In the genomic region with DNA sequence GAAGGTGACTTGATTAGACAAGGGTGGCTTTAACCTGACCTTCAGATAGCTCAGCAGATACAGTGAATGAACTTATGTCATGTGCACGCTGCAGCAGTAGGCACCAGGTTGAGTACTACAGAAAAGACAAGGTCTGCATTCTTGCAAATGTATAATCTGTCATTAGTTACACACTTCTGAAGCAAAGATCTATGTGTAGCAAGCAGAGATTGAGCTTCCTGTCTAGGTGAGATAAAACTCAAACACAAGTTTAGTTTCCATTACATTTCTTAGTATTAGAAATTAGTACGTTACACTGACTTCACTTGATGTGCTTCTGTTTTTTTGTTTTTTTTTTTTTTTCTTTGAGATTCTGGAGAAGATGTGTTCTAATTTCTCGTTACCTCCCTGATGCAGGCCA, we compare ENCODE assay signal across 18 mouse cellular contexts. TPM values are rescaled to one million over a fixed set of nuclear protein-coding genes. Genes with fewer than 3 reads are reported as not detected.
DNase-seq lines count a peak whose midpoint lies in the region; ATAC-seq and TF ChIP-seq lines count a peak whose summit lies in the region.
"Had no signal": no experiment of that assay in that cellular context is flagged by ENCODE, and none has a peak within 500 bp of the region (broad histone marks: within the 10 kb centered on the region; RNA-seq: fewer than 3 reads in every experiment).

No protein-coding gene starts in this region.

- H3K4me1 ChIP-seq in heart, embryonic 12.5 days (replicated peaks): peaks cover 75% of the 10 kb centered on the region
- peaks cover 15% of the 10 kb centered on the region for H3K4me1 ChIP-seq in lung, embryonic 14.5 days (ENCODE audit: insufficient read depth)
- H3K4me1 ChIP-seq in heart, embryonic 16.5 days (ENCODE audit: control insufficient read depth, insufficient read depth, low read length): peaks cover 67% of the 10 kb centered on the region

- H3K9me3 ChIP-seq in heart, embryonic 12.5 days (replicated peaks): no peaks in the 10 kb centered on the region
- no peaks in the 10 kb centered on the region for H3K9me3 ChIP-seq in lung, embryonic 14.5 days (ENCODE audit: low read depth, low read length)
- H3K9me3 ChIP-seq in heart, embryonic 16.5 days (replicated peaks; ENCODE audit: control insufficient read depth, low read length): peaks cover 2% of the 10 kb centered on the region; the same call in 1 of the 2 replicates
- H3K9me3 ChIP-seq: embryonic facial prominence, embryonic 15.5 days; forebrain, embryonic 12.5 days; hindbrain, embryonic 12.5 days; limb, embryonic 12.5 days; liver, embryonic 13.5 days had no signal

- peak overlapping the region; percentile 44 for H3K4me2 ChIP-seq in heart, embryonic 12.5 days
- peak overlapping the region; percentile 31; the same call in 1 of the 2 replicates for H3K4me2 ChIP-seq in lung, embryonic 14.5 days
- peak overlapping the region; percentile 56 for H3K4me2 ChIP-seq in heart, embryonic 16.5 days (ENCODE audit: low read depth, low read length)
- H3K4me2 ChIP-seq: embryonic facial prominence, embryonic 15.5 days; forebrain, embryonic 12.5 days; hindbrain, embryonic 12.5 days; limb, embryonic 12.5 days; liver, embryonic 13.5 days; midbrain, embryonic 13.5 days had no signal

- H3K36me3 ChIP-seq in heart, embryonic 12.5 days: no peaks in the 10 kb centered on the region
- no peaks in the 10 kb centered on the region for H3K36me3 ChIP-seq in lung, embryonic 14.5 days (ENCODE audit: insufficient read depth)
- no peaks in the 10 kb centered on the region for H3K36me3 ChIP-seq in heart, embryonic 16.5 days (ENCODE audit: control insufficient read depth, insufficient read depth)
- H3K36me3 ChIP-seq: embryonic facial prominence, embryonic 15.5 days; forebrain, embryonic 12.5 days; hindbrain, embryonic 12.5 days; limb, embryonic 12.5 days; liver, embryonic 13.5 days; midbrain, embryonic 13.5 days had no signal

- peak overlapping the region; percentile 87 for H3K27ac ChIP-seq in heart, embryonic 12.5 days (ENCODE audit: poor library complexity, severe bottlenecking)
- H3K27ac ChIP-seq in lung, embryonic 14.5 days (ENCODE audit: low read depth): peak overlapping the region; percentile 10; the same call in 1 of the 2 replicates
- peak overlapping the region; percentile 89 for H3K27ac ChIP-seq in heart, embryonic 16.5 days (ENCODE audit: low read length)
- H3K27ac ChIP-seq: embryonic facial prominence, embryonic 15.5 days; forebrain, embryonic 12.5 days; hindbrain, embryonic 12.5 days; limb, embryonic 12.5 days; liver, embryonic 13.5 days; midbrain, embryonic 13.5 days had no signal

- H3K27me3 ChIP-seq in heart, embryonic 12.5 days (replicated peaks): no peaks in the 10 kb centered on the region
- no peaks in the 10 kb centered on the region for H3K27me3 ChIP-seq in lung, embryonic 14.5 days (ENCODE audit: insufficient read depth, low read length)
- H3K27me3 ChIP-seq in heart, embryonic 16.5 days (ENCODE audit: control insufficient read depth, insufficient read depth, low read length): no peaks in the 10 kb centered on the region
- H3K27me3 ChIP-seq: embryonic facial prominence, embryonic 15.5 days; forebrain, embryonic 12.5 days; hindbrain, embryonic 12.5 days; limb, embryonic 12.5 days; liver, embryonic 13.5 days; midbrain, embryonic 13.5 days had no signal

- no peak for ATAC-seq in heart, embryonic 12.5 days (ENCODE audit: insufficient number of reproducible peaks, low FRiP score)
- ATAC-seq in lung, embryonic 14.5 days (ENCODE audit: insufficient read depth): no peak
- ATAC-seq in CD4-positive, CD25-positive, alpha-beta regulatory T cell, adult 4 months: peak; percentile 68
- no peak for ATAC-seq in heart, embryonic 16.5 days (replicated peaks; ENCODE audit: extremely low read depth, insufficient read depth, low FRiP score)
- no peak for ATAC-seq in erythroid progenitor cell, adult 5-6 weeks (replicated peaks; ENCODE audit: low FRiP score, poor library complexity, severe bottlenecking)
- ATAC-seq: midbrain, embryonic 13.5 days had no signal

- TF ChIP-seq CTCF in lung, embryonic 14.5 days (IDR thresholded peaks at IDR 0.05; ENCODE audit: low read depth): no peak

- 19% methylated on average over 3 of the region's 3 CpGs for WGBS in heart, embryonic 12.5 days
- WGBS in lung, embryonic 14.5 days: 53% methylated on average over 3 of the region's 3 CpGs
- WGBS in heart, embryonic 16.5 days: 29% methylated on average over 3 of the region's 3 CpGs

- intact Hi-C loops in heart, postnatal 14 days (cut with DNase I): no loop called here

- H3K9ac ChIP-seq in heart, embryonic 12.5 days: no peak overlapping the region
- no peak overlapping the region for H3K9ac ChIP-seq in lung, embryonic 14.5 days
- peak overlapping the region; percentile 43; the same call in 1 of the 2 replicates for H3K9ac ChIP-seq in heart, embryonic 16.5 days (ENCODE audit: low read length)
- H3K9ac ChIP-seq: embryonic facial prominence, embryonic 15.5 days; forebrain, embryonic 12.5 days; hindbrain, embryonic 12.5 days; limb, embryonic 12.5 days; liver, embryonic 13.5 days; midbrain, embryonic 13.5 days had no signal

- H3K4me3 ChIP-seq in heart, embryonic 12.5 days: no peak overlapping the region
- H3K4me3 ChIP-seq in lung, embryonic 14.5 days (ENCODE audit: low read depth, low read length): no peak overlapping the region
- H3K4me3 ChIP-seq in heart, embryonic 16.5 days (ENCODE audit: low read length): no peak overlapping the region
- H3K4me3 ChIP-seq: embryonic facial prominence, embryonic 15.5 days; forebrain, embryonic 12.5 days; hindbrain, embryonic 12.5 days; limb, embryonic 12.5 days; liver, embryonic 13.5 days; midbrain, embryonic 13.5 days had no signal

- no peak for DNase-seq in heart, postnatal 14 days
- DNase-seq in lung, embryonic 14.5 days: no peak
- no peak for DNase-seq in lung, postnatal 36 days
- DNase-seq: cerebellum, adult 9-11 months; gastrocnemius, postnatal 14 days; kidney, adult 18-20 months; kidney, postnatal 25 days; liver, embryonic 13.5 days; thymus, adult 18-20 months had no signal

RNA-seq across cellular contexts. Expression of a gene that starts 32.4 kb away (rescaled TPM):
- polyA plus RNA-seq in heart, embryonic 12.5 days (2016; fragmentation: Nextera tagmentation; extraction: Ambion mirVana): 4.4 and 4.8 TPM in 2 replicates
- total RNA-seq in heart, postnatal 14 days (2021): 10 to 100 TPM; 19.7 TPM
- 3.9 and 4.2 TPM in 2 replicates for polyA plus RNA-seq in lung, embryonic 14.5 days (2014; fragmentation: Nextera tagmentation; extraction: Ambion mirVana)
- 10 to 100 TPM in 1 of 2 experiments, 1 to 10 TPM in 1; 8.7 to 11.8 TPM for polyA plus RNA-seq in CD4-positive, CD25-positive, alpha-beta regulatory T cell, adult 4 months (2017; shearing (Covaris generic))
- 4.4 and 4.7 TPM in 2 replicates for polyA plus RNA-seq in heart, embryonic 16.5 days (2015; fragmentation: Nextera tagmentation; extraction: Ambion mirVana)
- 11.5 and 17.6 TPM in 2 replicates for total RNA-seq in erythroid progenitor cell, adult 5-6 weeks (2015; ENCODE audit: low replicate concordance)
- 5.5 and 14.7 TPM in 2 replicates for total RNA-seq in erythroid progenitor cell, adult 5-6 weeks (2017; ENCODE audit: low replicate concordance)

Comparison
In these comparisons a context has a peak if more than half of its experiments do, and no peak if none do; other contexts are left out.
1. H3K27ac ChIP-seq: peak in every context shown above with its lines; median percentile 89 in heart, embryonic 16.5 days; 87 in heart, embryonic 12.5 days; 10 in lung, embryonic 14.5 days.